Mouse (Mus musculus) lung, postnatal 0 days (tissue): ENCODE measurements at regions not wholly inside any gene's neighbourhood (a gene's known extent, or its start where the extent isn't known, plus 50 kb on each side); places are given as distances from the start of the nearest gene placed in this dataset.

Experiments used
- CTCF ChIP-seq: IDR thresholded peaks from 2 replicates; pipeline ENCODE4 v1.5.1; 2016; ENCODE audit warnings: antibody characterized with exemption, mild to moderate bottlenecking
- EP300 ChIP-seq: IDR thresholded peaks from 2 replicates; pipeline ENCODE4 v1.6.1; 2016; ENCODE audit warnings: antibody characterized with exemption, mild to moderate bottlenecking, control low read depth

DNA sequence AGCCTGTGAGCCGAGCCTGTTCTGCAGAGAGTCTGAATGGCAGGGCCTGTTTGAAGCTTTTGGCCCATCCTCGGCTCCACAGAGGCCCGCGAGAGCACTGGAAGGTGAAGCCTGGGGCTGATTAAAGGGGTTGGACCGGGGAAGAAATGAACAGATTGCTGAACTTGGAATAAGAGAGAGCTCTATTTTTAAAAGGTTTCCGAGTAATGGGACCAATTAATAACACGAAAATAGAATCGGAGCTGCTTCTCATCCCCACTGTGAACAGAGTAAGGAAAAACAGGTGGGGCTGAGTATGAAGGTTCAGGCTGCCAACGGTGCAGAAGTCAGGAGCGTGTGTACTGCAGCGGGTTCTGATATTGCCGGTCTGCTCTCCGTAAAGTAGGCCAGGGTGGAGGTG lies 313.2 kb downstream of the Rwdd3 start:
- TF ChIP-seq CTCF (no peak), EP300 (no peak)
